11 mouse cellular contexts compared by ENCODE assay signal in the genomic region with DNA sequence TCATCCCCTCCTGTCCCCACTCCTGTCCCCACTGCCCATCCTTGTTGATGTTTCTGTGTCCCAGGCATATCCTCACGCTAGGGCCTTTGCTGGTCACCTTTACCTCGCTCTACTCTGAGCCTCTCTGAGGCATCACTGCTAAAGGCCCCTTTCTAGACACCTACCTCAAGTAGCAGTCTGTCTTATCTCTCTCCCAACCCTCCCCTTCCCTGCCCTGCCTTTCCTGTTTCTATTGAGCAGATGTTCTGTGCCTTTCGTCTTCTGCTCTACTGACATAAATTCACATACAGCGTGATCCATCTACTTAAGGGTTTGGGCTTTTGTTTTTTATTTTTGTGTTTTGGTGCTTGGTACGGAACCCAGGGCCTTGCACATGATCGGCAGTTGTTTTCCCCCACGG. TPM values are rescaled to one million over a fixed set of nuclear protein-coding genes. Genes with fewer than 3 reads are reported as not detected.
A peak's percentile ranks its signal among the peaks of the same experiment; 100 is the strongest.
DNase-seq lines count a peak whose midpoint lies in the region; ATAC-seq and TF ChIP-seq lines count a peak whose summit lies in the region.
"Had no signal": no experiment of that assay in that cellular context is flagged by ENCODE, and none has a peak within 500 bp of the region (broad histone marks: within the 10 kb centered on the region; RNA-seq: fewer than 3 reads in every experiment).

No protein-coding gene starts in this region.

- no peak overlapping the region for H3K4me2 ChIP-seq in forebrain, embryonic 13.5 days
- H3K4me2 ChIP-seq in forebrain, postnatal 0 days (ENCODE audit: low read depth), result no peak overlapping the region
- H3K4me2 ChIP-seq in lung, postnatal 0 days (replicated peaks; ENCODE audit: low read depth, low read length), result no peak overlapping the region
- no peak overlapping the region for H3K4me2 ChIP-seq in hindbrain, embryonic 16.5 days (ENCODE audit: low read length)
- H3K4me2 ChIP-seq: lung, embryonic 14.5 days had no signal

- H3K9ac ChIP-seq in forebrain, embryonic 13.5 days, result no peak overlapping the region
- H3K9ac ChIP-seq in forebrain, postnatal 0 days, result no peak overlapping the region
- no peak overlapping the region for H3K9ac ChIP-seq in lung, postnatal 0 days (replicated peaks; ENCODE audit: low read depth)
- H3K9ac ChIP-seq in hindbrain, embryonic 16.5 days (ENCODE audit: low read depth, low read length), result 0 out of 2 replicates have a peak overlapping the region, but pooled peaks have one; percentile 13

- H3K36me3 ChIP-seq in forebrain, embryonic 13.5 days (ENCODE audit: poor library complexity, severe bottlenecking), result no peaks in the 10 kb centered on the region
- peaks cover 6% of the 10 kb centered on the region; the same call in 1 of the 2 replicates for H3K36me3 ChIP-seq in forebrain, postnatal 0 days (ENCODE audit: insufficient read depth)
- H3K36me3 ChIP-seq in lung, postnatal 0 days (ENCODE audit: insufficient read depth, low read length), result no peaks in the 10 kb centered on the region
- H3K36me3 ChIP-seq in hindbrain, embryonic 16.5 days (ENCODE audit: control insufficient read depth, insufficient read depth, low read length), result no peaks in the 10 kb centered on the region

- DNase-seq in forebrain, postnatal 0 days, result no peak
- no peak for DNase-seq in lung, postnatal 0 days (ENCODE audit: low spot score)
- DNase-seq in lung, postnatal 10 days, result no peak
- peak; percentile 26 to 39 for DNase-seq in thymus, postnatal 10 days (ENCODE audit: low spot score in 2 of 2)
- no peak for DNase-seq in testis, postnatal 10 days (ENCODE audit: low spot score)
- DNase-seq in gastrocnemius, postnatal 36 days, result no peak
- DNase-seq: B cell, adult 2 months had no signal

- TF ChIP-seq CTCF in forebrain, postnatal 0 days (IDR thresholded peaks at IDR 0.05; ENCODE audit: low read depth), result no peak
- no peak for TF ChIP-seq CTCF in lung, postnatal 0 days (IDR thresholded peaks at IDR 0.05)

- intact Hi-C loops in gastrocnemius, postnatal 36 days (cut with DNase I), result no loop called here

- peaks cover 28% of the 10 kb centered on the region for H3K4me1 ChIP-seq in forebrain, embryonic 13.5 days
- H3K4me1 ChIP-seq in forebrain, postnatal 0 days (ENCODE audit: insufficient read depth), result no peaks in the 10 kb centered on the region
- H3K4me1 ChIP-seq in lung, postnatal 0 days (ENCODE audit: insufficient read depth, low read depth, low read length), result peaks cover 5% of the 10 kb centered on the region; the same call in 1 of the 2 replicates
- peaks cover 12% of the 10 kb centered on the region for H3K4me1 ChIP-seq in hindbrain, embryonic 16.5 days (ENCODE audit: control insufficient read depth, insufficient read depth, low read depth, low read length)

- H3K27me3 ChIP-seq in forebrain, embryonic 13.5 days, result no peaks in the 10 kb centered on the region
- no peaks in the 10 kb centered on the region for H3K27me3 ChIP-seq in forebrain, postnatal 0 days (ENCODE audit: insufficient read depth, low read length)
- no peaks in the 10 kb centered on the region for H3K27me3 ChIP-seq in lung, postnatal 0 days (replicated peaks; ENCODE audit: insufficient read depth, low read length)
- no peaks in the 10 kb centered on the region for H3K27me3 ChIP-seq in hindbrain, embryonic 16.5 days (replicated peaks; ENCODE audit: control insufficient read depth, insufficient read depth, low read length)

- H3K27ac ChIP-seq in forebrain, embryonic 13.5 days, result peak overlapping the region; percentile 12; the same call in 1 of the 2 replicates
- no peak overlapping the region for H3K27ac ChIP-seq in forebrain, postnatal 0 days (ENCODE audit: low read depth, low read length)
- H3K27ac ChIP-seq in lung, postnatal 0 days (ENCODE audit: low read length), result peak overlapping the region; percentile 74
- H3K27ac ChIP-seq in hindbrain, embryonic 16.5 days (ENCODE audit: low read depth, low read length), result no peak overlapping the region

- no peak for ATAC-seq in forebrain, embryonic 13.5 days
- no peak for ATAC-seq in forebrain, postnatal 0 days
- ATAC-seq in lung, postnatal 0 days, result no peak
- no peak for ATAC-seq in hindbrain, embryonic 16.5 days

- H3K4me3 ChIP-seq in forebrain, embryonic 13.5 days, result no peak overlapping the region
- no peak overlapping the region for H3K4me3 ChIP-seq in forebrain, postnatal 0 days (ENCODE audit: low read depth, low read length)
- no peak overlapping the region for H3K4me3 ChIP-seq in lung, postnatal 0 days (ENCODE audit: low read depth, low read length)
- H3K4me3 ChIP-seq in hindbrain, embryonic 16.5 days (ENCODE audit: low read length), result no peak overlapping the region

- 81% methylated on average over 7 of the region's 7 CpGs for WGBS in forebrain, embryonic 13.5 days
- 81% methylated on average over 7 of the region's 7 CpGs for WGBS in forebrain, postnatal 0 days
- 70% methylated on average over 7 of the region's 7 CpGs for WGBS in lung, postnatal 0 days
- 70% methylated on average over 7 of the region's 7 CpGs for WGBS in hindbrain, embryonic 16.5 days

- H3K9me3 ChIP-seq in forebrain, embryonic 13.5 days (replicated peaks), result no peaks in the 10 kb centered on the region
- no peaks in the 10 kb centered on the region for H3K9me3 ChIP-seq in forebrain, postnatal 0 days (ENCODE audit: low read length)
- no peaks in the 10 kb centered on the region for H3K9me3 ChIP-seq in lung, postnatal 0 days (ENCODE audit: low read length)
- H3K9me3 ChIP-seq in hindbrain, embryonic 16.5 days (ENCODE audit: control insufficient read depth, low read length), result no peaks in the 10 kb centered on the region

- no peak for TF ChIP-seq EP300 in lung, postnatal 0 days (IDR thresholded peaks at IDR 0.05)

RNA-seq across cellular contexts. Expression of a gene that starts 14.6 kb away (rescaled TPM):
- 127 and 129 TPM in 2 replicates for polyA plus RNA-seq in forebrain, embryonic 13.5 days (2015; fragmentation: Nextera tagmentation; extraction: Ambion mirVana)
- total RNA-seq in forebrain, postnatal 0 days (2014; rRNA removed), result 59.2 and 60.5 TPM in 2 replicates
- 142 and 152 TPM in 2 replicates for polyA plus RNA-seq in forebrain, postnatal 0 days (2015; fragmentation: Nextera tagmentation; extraction: Ambion mirVana)
- 103 and 112 TPM in 2 replicates for polyA plus RNA-seq in lung, postnatal 0 days (2015; fragmentation: Nextera tagmentation; extraction: Ambion mirVana)
- polyA plus RNA-seq in hindbrain, embryonic 16.5 days (2015; fragmentation: Nextera tagmentation; extraction: Ambion mirVana), result 142 and 150 TPM in 2 replicates
- 10 to 100 TPM; 10.3 to 11.0 TPM for total RNA-seq in gastrocnemius, postnatal 36 days (2021)

RNA-seq across cellular contexts. Expression of a gene that starts 18.6 kb away (rescaled TPM):
- polyA plus RNA-seq in forebrain, embryonic 13.5 days (2015; fragmentation: Nextera tagmentation; extraction: Ambion mirVana), result 1.7 and 3.4 TPM in 2 replicates
- total RNA-seq in forebrain, postnatal 0 days (2014; rRNA removed), result 6.4 and 11.8 TPM in 2 replicates
- polyA plus RNA-seq in forebrain, postnatal 0 days (2015; fragmentation: Nextera tagmentation; extraction: Ambion mirVana), result 5.6 and 8.2 TPM in 2 replicates
- not detected in 2 replicates for polyA plus RNA-seq in lung, postnatal 0 days (2015; fragmentation: Nextera tagmentation; extraction: Ambion mirVana)
- 16.9 and 20.4 TPM in 2 replicates for polyA plus RNA-seq in hindbrain, embryonic 16.5 days (2015; fragmentation: Nextera tagmentation; extraction: Ambion mirVana)
- not detected for total RNA-seq in gastrocnemius, postnatal 36 days (2021)

RNA-seq across cellular contexts. Expression of a gene that starts 19.5 kb away (rescaled TPM):
- 0.18 and 0.39 TPM in 2 replicates for polyA plus RNA-seq in forebrain, embryonic 13.5 days (2015; fragmentation: Nextera tagmentation; extraction: Ambion mirVana)
- total RNA-seq in forebrain, postnatal 0 days (2014; rRNA removed), result 0.38 and 1.0 TPM in 2 replicates
- polyA plus RNA-seq in forebrain, postnatal 0 days (2015; fragmentation: Nextera tagmentation; extraction: Ambion mirVana), result 0.26 and 0.45 TPM in 2 replicates
- polyA plus RNA-seq in lung, postnatal 0 days (2015; fragmentation: Nextera tagmentation; extraction: Ambion mirVana), result not detected in 2 replicates
- 0.72 and 1.6 TPM in 2 replicates for polyA plus RNA-seq in hindbrain, embryonic 16.5 days (2015; fragmentation: Nextera tagmentation; extraction: Ambion mirVana)
- total RNA-seq in gastrocnemius, postnatal 36 days (2021), result not detected
- polyA plus RNA-seq: gonadal fat pad, adult 2 months; lung, embryonic 14.5 days had no signal

RNA-seq across cellular contexts. Expression of a gene that starts 20.9 kb away (rescaled TPM):
- 4.5 and 5.2 TPM in 2 replicates for polyA plus RNA-seq in forebrain, embryonic 13.5 days (2015; fragmentation: Nextera tagmentation; extraction: Ambion mirVana)
- total RNA-seq in forebrain, postnatal 0 days (2014; rRNA removed), result 17.6 and 19.7 TPM in 2 replicates
- polyA plus RNA-seq in forebrain, postnatal 0 days (2015; fragmentation: Nextera tagmentation; extraction: Ambion mirVana), result 7.2 and 7.5 TPM in 2 replicates
- 8.0 and 8.4 TPM in 2 replicates for polyA plus RNA-seq in lung, postnatal 0 days (2015; fragmentation: Nextera tagmentation; extraction: Ambion mirVana)
- 7.3 and 7.9 TPM in 2 replicates for polyA plus RNA-seq in hindbrain, embryonic 16.5 days (2015; fragmentation: Nextera tagmentation; extraction: Ambion mirVana)
- 1 to 10 TPM; 2.6 to 2.7 TPM for total RNA-seq in gastrocnemius, postnatal 36 days (2021)

RNA-seq across cellular contexts. Expression of a gene that starts 30.9 kb away (rescaled TPM):
- polyA plus RNA-seq in forebrain, embryonic 13.5 days (2015; fragmentation: Nextera tagmentation; extraction: Ambion mirVana), result 14.5 and 16.5 TPM in 2 replicates
- 32.4 and 35.5 TPM in 2 replicates for total RNA-seq in forebrain, postnatal 0 days (2014; rRNA removed)
- 31.3 and 33.2 TPM in 2 replicates for polyA plus RNA-seq in forebrain, postnatal 0 days (2015; fragmentation: Nextera tagmentation; extraction: Ambion mirVana)
- polyA plus RNA-seq in lung, postnatal 0 days (2015; fragmentation: Nextera tagmentation; extraction: Ambion mirVana), result 32.0 and 38.9 TPM in 2 replicates
- polyA plus RNA-seq in hindbrain, embryonic 16.5 days (2015; fragmentation: Nextera tagmentation; extraction: Ambion mirVana), result 49.6 and 54.3 TPM in 2 replicates
- total RNA-seq in gastrocnemius, postnatal 36 days (2021), result 10 to 100 TPM; 14.1 to 21.7 TPM

Comparison
In these comparisons a context has a peak if more than half of its experiments do, and no peak if none do; other contexts are left out.
1. H3K27ac ChIP-seq: peak in forebrain, embryonic 13.5 days (single experiment) and lung, postnatal 0 days (single experiment); none in forebrain, postnatal 0 days (single experiment) and hindbrain, embryonic 16.5 days (single experiment).
2. DNase-seq: peak in thymus, postnatal 10 days (2 of 2); none in forebrain, postnatal 0 days (single experiment), lung, postnatal 0 days (single experiment), lung, postnatal 10 days (single experiment), testis, postnatal 10 days (single experiment) and gastrocnemius, postnatal 36 days (0 of 2).